Mouse (Mus musculus): ENCODE data around the gene Dmrta2. TPM values are rescaled to one million over a fixed set of nuclear protein-coding genes. Genes with fewer than 3 reads are reported as not detected.

The Dmrta2 gene
- polyA plus RNA-seq, 1 experiment: 0.19 TPM

GRCm38 (mm10) chr4:109963570-109964279, 14.1 kb upstream of the Dmrta2 start:
- no peak overlapping the region for H3K4me3 ChIP-seq (ENCODE audit: insufficient read depth, low read length)
- H3K27ac ChIP-seq (ENCODE audit: insufficient read depth, low read depth, low read length): no peak overlapping the region
- no peak for TF ChIP-seq POLR2A (IDR thresholded peaks at IDR 0.05; ENCODE audit: borderline replicate concordance, low read depth, low read length)
- no peak for TF ChIP-seq CTCF (IDR thresholded peaks at IDR 0.05; ENCODE audit: low read depth, low read length)
- no peaks in the 10 kb centered on the region for H3K4me1 ChIP-seq (ENCODE audit: control insufficient read depth, insufficient read depth, low read length)

GRCm38 (mm10) chr4:109969561-109969960, 8.3 kb upstream of the Dmrta2 start:
- H3K4me3 ChIP-seq (ENCODE audit: insufficient read depth, low read length): no peak overlapping the region
- no peaks in the 10 kb centered on the region for H3K4me1 ChIP-seq (ENCODE audit: control insufficient read depth, insufficient read depth, low read length)
- TF ChIP-seq CTCF (IDR thresholded peaks at IDR 0.05; ENCODE audit: low read depth, low read length): no peak
- no peak for TF ChIP-seq POLR2A (IDR thresholded peaks at IDR 0.05; ENCODE audit: borderline replicate concordance, low read depth, low read length)
- no peak overlapping the region for H3K27ac ChIP-seq (ENCODE audit: insufficient read depth, low read depth, low read length)

GRCm38 (mm10) chr4:109973991-109974654, 3.7 kb upstream of the Dmrta2 start:
- Histone ChIP-seq H3K4me1 (ENCODE audit: control insufficient read depth, insufficient read depth, low read length) (no peaks in the 10 kb centered on the region), H3K4me3 (ENCODE audit: insufficient read depth, low read length) (no peak overlapping the region), H3K27ac (ENCODE audit: insufficient read depth, low read depth, low read length) (no peak overlapping the region)
- TF ChIP-seq POLR2A (IDR thresholded peaks at IDR 0.05; ENCODE audit: borderline replicate concordance, low read depth, low read length): no peak
- TF ChIP-seq CTCF (IDR thresholded peaks at IDR 0.05; ENCODE audit: low read depth, low read length): no peak

GRCm38 (mm10) chr4:109974655-109975380, 3.0 kb upstream of the Dmrta2 start:
- Histone ChIP-seq H3K27ac (ENCODE audit: insufficient read depth, low read depth, low read length) (no peak overlapping the region), H3K4me1 (ENCODE audit: control insufficient read depth, insufficient read depth, low read length) (no peaks in the 10 kb centered on the region), H3K4me3 (ENCODE audit: insufficient read depth, low read length) (no peak overlapping the region)
- no peak for TF ChIP-seq POLR2A (IDR thresholded peaks at IDR 0.05; ENCODE audit: borderline replicate concordance, low read depth, low read length)
- TF ChIP-seq CTCF (IDR thresholded peaks at IDR 0.05; ENCODE audit: low read depth, low read length): no peak

- no peak for TF ChIP-seq CTCF (IDR thresholded peaks at IDR 0.05; ENCODE audit: low read depth, low read length)
- TF ChIP-seq POLR2A (IDR thresholded peaks at IDR 0.05; ENCODE audit: borderline replicate concordance, low read depth, low read length): no peak
- H3K27ac ChIP-seq (ENCODE audit: insufficient read depth, low read depth, low read length): no peak overlapping the region
- H3K4me1 ChIP-seq (ENCODE audit: control insufficient read depth, insufficient read depth, low read length): no peaks in the 10 kb centered on the region
- H3K4me3 ChIP-seq (ENCODE audit: insufficient read depth, low read length): no peak overlapping the region
Observed at GRCm38 (mm10) chr4:109975381-109976240, 2.2 kb upstream of the Dmrta2 start.

- H3K27ac ChIP-seq (ENCODE audit: insufficient read depth, low read depth, low read length): no peak overlapping the region
- peak overlapping the region; percentile 27; the same call in 1 of the 2 replicates for H3K4me3 ChIP-seq (ENCODE audit: insufficient read depth, low read length)
- H3K4me1 ChIP-seq (ENCODE audit: control insufficient read depth, insufficient read depth, low read length): no peaks in the 10 kb centered on the region
- TF ChIP-seq POLR2A (IDR thresholded peaks at IDR 0.05; ENCODE audit: borderline replicate concordance, low read depth, low read length) (no peak), CTCF (IDR thresholded peaks at IDR 0.05; ENCODE audit: low read depth, low read length) (no peak)
Observed at GRCm38 (mm10) chr4:109976273-109977147, 1.3 kb upstream of the Dmrta2 start.

GRCm38 (mm10) chr4:109978068-109978857, 410 bp downstream of the Dmrta2 start:
- no peaks in the 10 kb centered on the region for H3K4me1 ChIP-seq (ENCODE audit: control insufficient read depth, insufficient read depth, low read length)
- H3K4me3 ChIP-seq (ENCODE audit: insufficient read depth, low read length): peak overlapping the region; percentile 8

GRCm38 (mm10) chr4:109978858-109979340, 1.0 kb downstream of the Dmrta2 start:
- TF ChIP-seq POLR2A (IDR thresholded peaks at IDR 0.05; ENCODE audit: borderline replicate concordance, low read depth, low read length): no peak
- TF ChIP-seq CTCF (IDR thresholded peaks at IDR 0.05; ENCODE audit: low read depth, low read length): no peak
- H3K27ac ChIP-seq (ENCODE audit: insufficient read depth, low read depth, low read length): no peak overlapping the region
- H3K4me3 ChIP-seq (ENCODE audit: insufficient read depth, low read length): no peak overlapping the region
- no peaks in the 10 kb centered on the region for H3K4me1 ChIP-seq (ENCODE audit: control insufficient read depth, insufficient read depth, low read length)

More at GRCm38 (mm10) chr4:109978068-109978857, 410 bp downstream of the Dmrta2 start:
- TF ChIP-seq CTCF (IDR thresholded peaks at IDR 0.05; ENCODE audit: low read depth, low read length) (no peak), POLR2A (IDR thresholded peaks at IDR 0.05; ENCODE audit: borderline replicate concordance, low read depth, low read length) (no peak)
- H3K27ac ChIP-seq (ENCODE audit: insufficient read depth, low read depth, low read length): no peak overlapping the region
